Mouse (Mus musculus): ENCODE measurements around the gene Krtap11-1.

- TF ChIP-seq MAFK (IDR thresholded peaks at IDR 0.05; ENCODE audit: insufficient read depth, low read depth, low read length), result no peak
- TF ChIP-seq CHD2 (IDR thresholded peaks at IDR 0.05; ENCODE audit: low read depth, low read length), result no peak
These were observed 33.6 kb downstream of the Krtap11-1 start for GRCm38 (mm10) chr16:89537349-89537748.
